Mouse (Mus musculus): ENCODE results near the gene Pask. TPM values are rescaled to one million over a fixed set of nuclear protein-coding genes. Genes with fewer than 3 reads are reported as not detected.

The Pask gene
- polyA plus RNA-seq, 1 experiment, result 38.0 TPM

GRCm38 (mm10) chr1:93268246-93268645, 75.0 kb downstream of the Pask start:
- H3K36me3 ChIP-seq (ENCODE audit: control insufficient read depth, insufficient read depth, low read length), result no peaks in the 10 kb centered on the region
- TF ChIP-seq CTCF (IDR thresholded peaks at IDR 0.05; ENCODE audit: control insufficient read depth, insufficient read depth, insufficient replicate concordance, low read depth, low read length) (no peak), POLR2A (IDR thresholded peaks at IDR 0.05; ENCODE audit: control insufficient read depth, low read depth, low read length) (no peak)

GRCm38 (mm10) chr1:93267207-93267606, 76.1 kb downstream of the Pask start:
- no peak for TF ChIP-seq POLR2A (IDR thresholded peaks at IDR 0.05; ENCODE audit: control insufficient read depth, low read depth, low read length)
- no peak for TF ChIP-seq CTCF (IDR thresholded peaks at IDR 0.05; ENCODE audit: control insufficient read depth, insufficient read depth, insufficient replicate concordance, low read depth, low read length)
- Histone ChIP-seq H3K36me3 (ENCODE audit: control insufficient read depth, insufficient read depth, low read length) (no peaks in the 10 kb centered on the region), H3K4me1 (ENCODE audit: control insufficient read depth, insufficient read depth, low read length) (no peaks in the 10 kb centered on the region), H3K27ac (ENCODE audit: control insufficient read depth, insufficient read depth, low read depth, low read length) (no peak overlapping the region), H3K4me3 (ENCODE audit: control insufficient read depth, low read depth, low read length) (no peak overlapping the region), H3K27me3 (ENCODE audit: control insufficient read depth, insufficient read depth, low read length) (no peaks in the 10 kb centered on the region)

More at GRCm38 (mm10) chr1:93268246-93268645, 75.0 kb downstream of the Pask start:
- H3K4me3 ChIP-seq (ENCODE audit: control insufficient read depth, low read depth, low read length), result no peak overlapping the region
- H3K27ac ChIP-seq (ENCODE audit: control insufficient read depth, insufficient read depth, low read depth, low read length), result no peak overlapping the region
- H3K4me1 ChIP-seq (ENCODE audit: control insufficient read depth, insufficient read depth, low read length), result no peaks in the 10 kb centered on the region
- H3K27me3 ChIP-seq (ENCODE audit: control insufficient read depth, insufficient read depth, low read length), result no peaks in the 10 kb centered on the region

Other genes starting within 250 kb of the Pask start
- 11.4 and 12.4 TPM in 2 replicates for gene Kif1a, start 241.5 kb downstream of the Pask start, polyA plus RNA-seq (2012; rRNA removed)
- gene Agxt, start 208.2 kb downstream of the Pask start, polyA plus RNA-seq (2012; rRNA removed), result not detected in 2 replicates
- 0.11 TPM in 1 of 2 replicates, not detected in the other for gene 2310007B03Rik, start 182.5 kb downstream of the Pask start, polyA plus RNA-seq (2012; rRNA removed)
- gene Crocc2, start 174.8 kb downstream of the Pask start, polyA plus RNA-seq (2012; rRNA removed), result 0.06 and 0.08 TPM in 2 replicates
- gene Sned1, start 107.6 kb downstream of the Pask start, polyA plus RNA-seq (2012; rRNA removed), result 4.5 and 4.8 TPM in 2 replicates
- 14.4 and 14.8 TPM in 2 replicates for gene Mterf4, start 37.6 kb downstream of the Pask start, polyA plus RNA-seq (2012; rRNA removed)
- 8.7 and 10.6 TPM in 2 replicates for gene Ppp1r7, start 628 bp downstream of the Pask start, polyA plus RNA-seq (2012; rRNA removed)
- gene Ano7, start 30.4 kb upstream of the Pask start, polyA plus RNA-seq (2012; rRNA removed), result 0.49 and 0.85 TPM in 2 replicates
- 122 and 129 TPM in 2 replicates for gene Hdlbp, start 135.3 kb upstream of the Pask start, polyA plus RNA-seq (2012; rRNA removed)
- gene Farp2, start 168.6 kb upstream of the Pask start, polyA plus RNA-seq (2012; rRNA removed), result 2.9 TPM in 2 replicates

All from testis, adult 2 months (tissue).